Mouse (Mus musculus) embryo, embryonic 10.5 days (tissue): Measurements from ENCODE around the gene Olfr1329.
"Not testable (repeated sequence)": the region's sequence is repeated elsewhere in the genome, so short reads cannot be mapped to it uniquely, and the experiment has no call there.

Experiments used
- DNase-seq: peaks from one replicate; pipeline ENCODE4 v3.0.0-alpha.2; 2015; ENCODE audit warnings: low spot score

Olfr1329 gene

DNA sequence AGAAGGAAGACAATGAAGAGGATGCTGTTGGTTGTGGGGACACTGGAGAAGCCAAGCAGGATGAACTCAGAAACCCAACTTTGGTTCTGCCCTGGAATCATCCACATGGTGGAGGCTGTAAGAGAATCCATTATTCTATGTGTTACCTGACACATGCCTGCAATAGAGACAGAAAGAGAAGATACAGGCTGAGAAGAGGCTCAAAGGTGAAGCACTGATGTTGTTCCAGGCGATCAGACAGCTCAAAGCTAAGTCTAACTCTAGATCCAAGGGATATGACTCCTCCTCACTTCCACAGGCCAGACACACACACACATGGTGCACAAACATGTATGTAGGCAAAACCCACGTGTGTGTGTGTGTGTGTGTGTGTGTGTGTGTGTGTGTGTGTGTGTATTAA, at the start of gene Olfr1329:
Gene Olfr1329, minus strand, starts transcription at position 101 of the 400 bp plus-strand sequence.
- not testable (repeated sequence) for DNase-seq

DNA sequence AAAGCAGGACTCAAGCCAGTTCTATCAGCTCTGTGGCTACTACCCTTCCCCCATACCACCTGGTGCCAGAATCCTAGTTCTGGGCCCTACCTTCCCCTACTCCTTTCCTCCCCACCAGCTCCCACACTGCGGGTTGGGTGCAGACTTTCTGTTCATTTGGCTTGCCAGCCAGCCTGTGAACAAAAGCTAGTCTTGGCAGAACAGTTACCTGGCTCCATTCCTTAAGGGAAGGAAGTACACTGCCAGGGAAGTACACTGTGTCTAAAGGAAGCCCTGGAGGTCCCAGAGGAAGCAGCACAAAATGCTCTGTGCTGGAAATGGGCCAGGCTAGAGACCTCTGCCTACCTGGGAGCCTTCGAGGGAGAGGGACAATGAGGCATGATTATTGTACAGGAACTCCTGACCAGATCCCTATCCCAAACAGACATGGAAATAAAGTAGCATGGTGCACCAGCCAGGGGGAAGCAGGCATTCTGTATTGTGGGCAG, 43.9 kb upstream of the Olfr1329 start, which contains the start of gene Lao1:
Gene Lao1, plus strand, starts transcription at position 438 of the 488 bp plus-strand sequence.
- no peak for DNase-seq

DNA sequence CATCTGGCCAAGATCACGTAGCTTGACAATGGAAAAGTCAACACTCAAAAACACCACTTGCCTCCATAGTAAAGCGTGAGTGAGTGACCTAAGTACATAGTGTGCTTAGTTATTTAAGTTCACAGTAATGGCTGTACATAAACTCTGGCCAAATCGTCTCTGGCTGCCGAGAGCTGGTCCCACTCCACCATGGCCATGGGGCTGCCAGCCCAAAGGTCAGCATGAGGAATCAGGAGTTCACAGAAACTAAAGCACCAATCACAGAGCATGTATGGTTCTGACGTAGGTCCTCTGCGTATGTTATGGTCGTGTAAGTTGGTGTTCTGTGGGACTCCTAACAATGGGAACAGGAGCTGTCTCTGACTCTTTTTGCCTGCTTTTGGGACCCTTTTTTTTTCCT, 41.5 kb upstream of the Olfr1329 start:
- DNase-seq = no peak

DNA sequence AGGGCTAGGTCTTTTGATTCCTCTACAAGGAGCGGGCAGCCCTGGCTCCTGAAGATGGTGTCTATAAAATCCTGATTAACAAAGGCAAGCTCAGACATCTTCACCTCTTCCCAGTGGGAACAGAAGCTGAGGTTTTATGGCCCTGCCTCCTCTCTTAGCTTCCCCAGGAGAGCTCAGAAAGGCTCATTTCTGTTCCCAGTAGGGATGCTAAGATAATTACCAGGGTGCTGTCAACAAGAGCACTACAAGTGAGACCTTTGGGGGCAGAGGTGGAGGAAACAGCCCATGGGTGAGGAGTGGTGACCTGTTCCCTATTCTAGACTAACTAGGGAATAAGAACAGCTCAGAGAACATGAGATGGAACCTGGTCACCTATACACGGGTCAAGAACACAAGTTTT, 21.2 kb upstream of the Olfr1329 start, which contains the start of gene Olfr1328:
Gene Olfr1328, minus strand, starts transcription at position 101 of the 400 bp plus-strand sequence.
- no peak for DNase-seq

DNA sequence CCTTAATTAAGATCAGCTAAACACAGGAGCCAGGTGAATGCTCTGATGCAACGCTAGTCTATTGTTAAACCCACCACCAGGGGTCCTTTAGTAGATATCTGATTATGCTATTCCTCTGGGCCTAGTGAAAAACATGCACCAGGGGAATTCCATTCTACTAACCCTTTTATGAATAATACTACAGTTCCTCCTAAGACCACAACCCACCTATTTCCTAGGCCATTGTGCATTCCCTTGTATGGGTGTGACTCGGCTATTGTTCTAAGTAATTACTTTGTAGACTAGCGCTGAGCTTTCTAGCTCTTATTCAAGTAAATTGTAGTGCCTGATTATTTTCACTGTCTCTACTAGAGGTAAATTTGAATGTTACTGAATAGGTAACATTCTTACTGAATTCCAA, 14.1 kb upstream of the Olfr1329 start:
- DNase-seq = not testable (repeated sequence)

DNA sequence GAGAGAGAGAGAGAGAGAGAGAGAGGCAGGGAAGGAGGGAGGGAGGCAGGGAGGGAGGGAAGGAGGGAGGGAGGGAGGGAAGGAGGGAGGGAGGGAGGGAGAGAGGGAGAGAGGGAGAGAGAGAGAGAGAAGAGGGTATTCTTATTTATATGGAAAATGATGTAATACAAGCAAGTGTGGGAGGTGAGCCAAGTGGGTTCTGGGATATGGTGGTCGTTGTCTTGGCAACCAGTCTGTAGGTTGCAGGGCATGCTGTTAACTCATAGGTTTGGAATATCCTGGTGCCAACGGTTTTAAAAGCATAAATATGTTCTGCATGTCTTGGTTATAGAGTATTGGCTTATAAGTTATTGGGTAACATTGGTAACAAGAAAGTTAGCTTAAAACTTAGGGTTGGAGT, 15.3 kb downstream of the Olfr1329 start:
- no peak for DNase-seq

DNA sequence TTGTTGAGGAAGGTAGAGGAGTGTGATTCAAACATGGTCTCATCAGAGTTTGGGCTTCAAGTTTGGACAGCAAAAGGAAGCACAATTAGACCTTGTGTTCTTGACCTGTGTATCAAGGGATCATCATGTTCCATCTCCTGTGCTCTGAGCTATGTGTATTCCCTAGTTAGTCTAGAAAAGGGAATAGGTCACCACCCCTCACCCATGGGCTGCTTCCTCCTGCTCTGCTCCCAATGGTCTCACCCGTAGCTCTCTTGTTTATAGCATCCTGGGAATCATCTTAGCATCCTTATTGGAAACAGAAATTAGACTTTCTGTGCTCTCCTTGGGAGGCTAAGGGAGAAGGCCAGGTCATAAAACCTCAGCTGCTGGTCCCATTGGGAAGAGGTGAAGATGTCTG, 29.0 kb downstream of the Olfr1329 start, which contains the start of gene Olfr1330:
Gene Olfr1330, plus strand, starts transcription at position 301 of the 400 bp plus-strand sequence.
- DNase-seq = no peak

DNA sequence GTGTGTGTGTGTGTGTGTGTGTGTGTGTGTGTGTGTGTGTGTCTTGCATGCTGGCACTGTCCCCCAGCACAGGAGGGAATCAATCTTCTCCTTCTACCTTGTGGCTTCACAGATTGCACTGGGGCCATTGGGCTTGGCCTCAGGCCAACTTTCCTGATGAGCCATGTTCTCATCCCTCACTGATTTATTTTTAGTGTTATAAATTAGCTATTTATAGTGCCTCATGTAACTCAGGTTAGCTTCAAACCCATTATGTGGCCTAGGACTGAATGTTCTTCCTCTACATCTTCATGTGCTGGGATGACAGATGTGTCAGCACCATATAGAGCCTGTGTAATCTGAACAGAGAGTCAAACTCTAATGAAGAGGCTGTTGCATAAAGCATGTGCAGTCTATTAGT, 49.7 kb downstream of the Olfr1329 start:
- DNase-seq = no peak
